Mouse (Mus musculus) effector memory CD4-positive, alpha-beta T cell, adult 7 months (primary cell): ENCODE results near the gene Enthd1. TPM values are rescaled to one million over a fixed set of nuclear protein-coding genes. Genes with fewer than 3 reads are reported as not detected.

Experiments used
- polyA plus RNA-seq: library from polyadenylated mRNA; unstranded; fragments of 100-300 nt; shearing (Covaris generic); gene quantifications from one replicate; pipeline ENCODE4 v1.2.1, GENCODE M21; 2017

Enthd1 gene
- not detected for polyA plus RNA-seq

GRCm38 (mm10) chr15:80565106-80565665 lies at the start of gene Enthd1:
Gene Enthd1 (minus strand): TSS chr15:80565156.

GRCm38 (mm10) chr15:80572291-80572690 lies 7.3 kb upstream of the Enthd1 start, which contains the start of gene Grap2:
Gene Grap2 (plus strand): TSS chr15:80572594.

Other genes with a start within 250 kb of the Enthd1 start
- 106 TPM for gene Grap2, start 7.4 kb upstream of the Enthd1 start, polyA plus RNA-seq
- 0.16 TPM for gene Fam83f, start 106.7 kb upstream of the Enthd1 start, polyA plus RNA-seq
- gene Tnrc6b, start 146.2 kb upstream of the Enthd1 start, polyA plus RNA-seq = 49.2 TPM